Mouse (Mus musculus): Measurements from ENCODE around the gene Tusc2. TPM values are rescaled to one million over a fixed set of nuclear protein-coding genes. Genes with fewer than 3 reads are reported as not detected.
A peak's percentile ranks its signal among the peaks of the same experiment; 100 is the strongest.

Gene Tusc2
- polyA plus RNA-seq, 1 experiment from 2014 or later = 93.0 TPM

DNA sequence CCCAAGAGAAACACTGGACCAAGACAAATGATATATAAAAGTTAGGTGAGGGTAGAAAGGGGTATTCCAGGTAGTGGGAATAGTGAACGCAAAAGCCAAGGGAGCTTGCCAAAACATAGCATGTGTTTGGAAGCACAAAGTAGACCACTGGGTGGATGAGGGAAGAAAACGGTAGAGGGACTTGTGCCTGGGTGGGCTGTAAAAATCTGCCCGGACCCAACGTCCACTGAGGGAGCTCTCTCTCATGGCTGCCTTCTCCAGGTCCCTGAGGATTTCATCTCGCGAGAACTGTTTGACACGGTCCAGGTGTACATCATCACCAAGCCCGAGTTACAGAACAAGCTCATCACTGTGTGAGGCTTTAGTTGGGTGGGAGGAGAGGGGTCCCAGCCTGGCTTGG lies 20.3 kb upstream of the Tusc2 start:
- peak overlapping the region; percentile 85 for H3K4me2 ChIP-seq (ENCODE audit: low read depth)
- peak overlapping the region; percentile 52 for H3K4me3 ChIP-seq (ENCODE audit: low read depth, low read length)
- no peaks in the 10 kb centered on the region for H3K27me3 ChIP-seq (ENCODE audit: control insufficient read depth, insufficient read depth, low read length)
- H3K9me3 ChIP-seq (ENCODE audit: control insufficient read depth, low read length) = no peaks in the 10 kb centered on the region
- 47% methylated on average over 8 of the region's 8 CpGs for WGBS
- H3K9ac ChIP-seq (ENCODE audit: low read length) = peak overlapping the region; percentile 65
- H3K4me1 ChIP-seq (ENCODE audit: control insufficient read depth, insufficient read depth, low read length) = peaks cover 22% of the 10 kb centered on the region
- ATAC-seq (ENCODE audit: insufficient read depth, low FRiP score, low TSS enrichment) = no peak
- peaks cover 15% of the 10 kb centered on the region for H3K36me3 ChIP-seq (ENCODE audit: control insufficient read depth, insufficient read depth, low read length)
- no peak overlapping the region for H3K27ac ChIP-seq (ENCODE audit: low read depth, low read length)
- no peak for DNase-seq (ENCODE audit: low spot score)

GRCm38 (mm10) chr9:107543299-107543698 lies 19.8 kb upstream of the Tusc2 start:
- no peak overlapping the region for H3K4me2 ChIP-seq (ENCODE audit: low read depth)
- no peak for DNase-seq (ENCODE audit: low spot score)
- no peaks in the 10 kb centered on the region for H3K9me3 ChIP-seq (ENCODE audit: control insufficient read depth, low read length)
- no peaks in the 10 kb centered on the region for H3K27me3 ChIP-seq (ENCODE audit: control insufficient read depth, insufficient read depth, low read length)
- peaks cover 10% of the 10 kb centered on the region for H3K36me3 ChIP-seq (ENCODE audit: control insufficient read depth, insufficient read depth, low read length)
- no peak overlapping the region for H3K9ac ChIP-seq (ENCODE audit: low read length)
- H3K4me1 ChIP-seq (ENCODE audit: control insufficient read depth, insufficient read depth, low read length) = peaks cover 22% of the 10 kb centered on the region
- no peak for ATAC-seq (ENCODE audit: insufficient read depth, low FRiP score, low TSS enrichment)
- 84% methylated on average over 11 of the region's 11 CpGs for WGBS
- H3K27ac ChIP-seq (ENCODE audit: low read depth, low read length) = no peak overlapping the region
- no peak overlapping the region; the same call in 1 of the 2 replicates for H3K4me3 ChIP-seq (ENCODE audit: low read depth, low read length)

DNA sequence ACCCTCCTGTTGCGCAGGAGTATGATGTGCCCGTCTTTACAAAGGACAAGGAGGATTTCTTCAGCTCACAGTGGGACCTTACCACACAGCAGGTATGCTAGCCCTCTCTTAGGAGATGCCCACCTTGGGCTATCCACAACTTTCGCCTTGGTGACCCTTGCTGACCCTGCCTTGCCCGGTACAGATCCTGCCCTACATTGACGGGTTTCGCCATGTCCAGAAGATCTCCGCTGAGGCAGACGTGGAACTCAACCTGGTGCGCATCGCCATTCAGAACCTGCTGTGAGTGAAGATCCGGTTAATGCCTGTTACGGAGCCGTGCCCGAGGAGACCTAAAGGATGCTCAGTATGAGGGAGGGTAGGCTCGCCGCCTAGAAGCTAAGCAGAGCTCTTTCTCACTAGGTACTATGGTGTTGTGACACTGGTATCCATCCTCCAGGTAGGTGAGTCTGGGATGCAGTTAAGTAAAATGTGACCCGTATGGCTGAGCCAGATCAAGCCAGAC lies 18.8 kb upstream of the Tusc2 start:
- peaks cover 8% of the 10 kb centered on the region for H3K36me3 ChIP-seq (ENCODE audit: control insufficient read depth, insufficient read depth, low read length)
- no peaks in the 10 kb centered on the region for H3K27me3 ChIP-seq (ENCODE audit: control insufficient read depth, insufficient read depth, low read length)
- no peak for DNase-seq (ENCODE audit: low spot score)
- 95% methylated on average over 17 of the region's 17 CpGs for WGBS
- no peaks in the 10 kb centered on the region for H3K9me3 ChIP-seq (ENCODE audit: control insufficient read depth, low read length)
- ATAC-seq (ENCODE audit: insufficient read depth, low FRiP score, low TSS enrichment) = no peak
- no peak overlapping the region for H3K27ac ChIP-seq (ENCODE audit: low read depth, low read length)
- H3K9ac ChIP-seq (ENCODE audit: low read length) = no peak overlapping the region
- no peak overlapping the region for H3K4me2 ChIP-seq (ENCODE audit: low read depth)
- H3K4me3 ChIP-seq (ENCODE audit: low read depth, low read length) = no peak overlapping the region
- peaks cover 22% of the 10 kb centered on the region for H3K4me1 ChIP-seq (ENCODE audit: control insufficient read depth, insufficient read depth, low read length)

- no peak overlapping the region for H3K4me2 ChIP-seq (ENCODE audit: low read depth)
- WGBS = 92% methylated on average over 12 of the region's 12 CpGs
- no peak for DNase-seq (ENCODE audit: low spot score)
These were observed 18.3 kb upstream of the Tusc2 start for GRCm38 (mm10) chr9:107544729-107545128.

DNA sequence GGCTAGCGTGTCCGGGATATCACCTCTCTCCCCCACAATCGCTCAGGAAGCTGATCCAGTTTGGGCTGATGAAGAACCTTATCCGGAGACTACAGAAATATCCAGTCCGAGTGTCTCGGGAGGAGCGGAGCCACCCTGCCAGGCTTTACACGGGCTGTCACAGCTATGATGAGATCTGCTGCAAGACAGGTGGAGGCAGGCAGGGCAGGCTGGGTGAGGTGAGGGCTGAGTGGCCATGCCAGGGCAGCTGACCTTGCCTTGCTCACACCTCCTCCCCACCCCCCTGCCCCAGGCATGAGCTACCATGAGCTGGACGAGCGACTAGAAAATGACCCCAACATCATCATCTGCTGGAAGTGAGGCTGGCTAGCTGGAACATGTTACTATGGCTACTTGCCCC lies 17.9 kb upstream of the Tusc2 start:
- H3K4me3 ChIP-seq (ENCODE audit: low read depth, low read length) = no peak overlapping the region
- DNase-seq (ENCODE audit: low spot score) = no peak
- no peak overlapping the region for H3K4me2 ChIP-seq (ENCODE audit: low read depth)
- WGBS = 83% methylated on average over 10 of the region's 10 CpGs
- no peaks in the 10 kb centered on the region for H3K9me3 ChIP-seq (ENCODE audit: control insufficient read depth, low read length)
- no peak overlapping the region for H3K9ac ChIP-seq (ENCODE audit: low read length)
- no peak for ATAC-seq (ENCODE audit: insufficient read depth, low FRiP score, low TSS enrichment)
- H3K27ac ChIP-seq (ENCODE audit: low read depth, low read length) = no peak overlapping the region
- H3K36me3 ChIP-seq (ENCODE audit: control insufficient read depth, insufficient read depth, low read length) = peaks cover 2% of the 10 kb centered on the region; the same call in 1 of the 2 replicates
- H3K27me3 ChIP-seq (ENCODE audit: control insufficient read depth, insufficient read depth, low read length) = peaks cover 6% of the 10 kb centered on the region
- H3K4me1 ChIP-seq (ENCODE audit: control insufficient read depth, insufficient read depth, low read length) = peaks cover 22% of the 10 kb centered on the region

More at GRCm38 (mm10) chr9:107544729-107545128, 18.3 kb upstream of the Tusc2 start:
- peaks cover 1% of the 10 kb centered on the region; the same call in 1 of the 2 replicates for H3K27me3 ChIP-seq (ENCODE audit: control insufficient read depth, insufficient read depth, low read length)
- no peak overlapping the region for H3K4me3 ChIP-seq (ENCODE audit: low read depth, low read length)
- no peak overlapping the region for H3K27ac ChIP-seq (ENCODE audit: low read depth, low read length)
- H3K9me3 ChIP-seq (ENCODE audit: control insufficient read depth, low read length) = no peaks in the 10 kb centered on the region
- H3K36me3 ChIP-seq (ENCODE audit: control insufficient read depth, insufficient read depth, low read length) = peaks cover 3% of the 10 kb centered on the region
- ATAC-seq (ENCODE audit: insufficient read depth, low FRiP score, low TSS enrichment) = no peak
- no peak overlapping the region for H3K9ac ChIP-seq (ENCODE audit: low read length)
- peaks cover 22% of the 10 kb centered on the region for H3K4me1 ChIP-seq (ENCODE audit: control insufficient read depth, insufficient read depth, low read length)

- DNase-seq (ENCODE audit: low spot score) (peak; percentile 80), ATAC-seq (ENCODE audit: insufficient read depth, low FRiP score, low TSS enrichment) (no peak)
- Histone ChIP-seq H3K4me3 (ENCODE audit: low read depth, low read length) (no peak overlapping the region), H3K36me3 (ENCODE audit: control insufficient read depth, insufficient read depth, low read length) (peaks cover 2% of the 10 kb centered on the region; the same call in 1 of the 2 replicates), H3K4me2 (ENCODE audit: low read depth) (no peak overlapping the region), H3K27me3 (ENCODE audit: control insufficient read depth, insufficient read depth, low read length) (peaks cover 10% of the 10 kb centered on the region), H3K27ac (ENCODE audit: low read depth, low read length) (no peak overlapping the region), H3K9me3 (ENCODE audit: control insufficient read depth, low read length) (no peaks in the 10 kb centered on the region), H3K9ac (ENCODE audit: low read length) (no peak overlapping the region), H3K4me1 (ENCODE audit: control insufficient read depth, insufficient read depth, low read length) (peaks cover 22% of the 10 kb centered on the region)
- WGBS = 4% methylated on average over 3 of the region's 3 CpGs
These were observed 17.5 kb upstream of the Tusc2 start for GRCm38 (mm10) chr9:107545602-107546001.

GRCm38 (mm10) chr9:107547026-107547425 lies 16.0 kb upstream of the Tusc2 start, which contains the start of gene Zmynd10:
Gene Zmynd10, plus strand, starts transcription at chr9:107547298.
- Histone ChIP-seq H3K27me3 (ENCODE audit: control insufficient read depth, insufficient read depth, low read length) (peaks cover 24% of the 10 kb centered on the region), H3K4me1 (ENCODE audit: control insufficient read depth, insufficient read depth, low read length) (peaks cover 28% of the 10 kb centered on the region), H3K9ac (ENCODE audit: low read length) (no peak within 1 kb of the TSS), H3K4me3 (ENCODE audit: low read depth, low read length) (no peak within 1 kb of the TSS), H3K4me2 (ENCODE audit: low read depth) (peak within 1 kb of the TSS; percentile 29), H3K27ac (ENCODE audit: low read depth, low read length) (no peak within 1 kb of the TSS), H3K36me3 (ENCODE audit: control insufficient read depth, insufficient read depth, low read length) (peaks cover 2% of the 10 kb centered on the region; the same call in 1 of the 2 replicates), H3K9me3 (ENCODE audit: control insufficient read depth, low read length) (no peaks in the 10 kb centered on the region)
- 4% methylated on average over 20 of the region's 20 CpGs for WGBS
- DNase-seq (ENCODE audit: low spot score) (peak; percentile 88), ATAC-seq (ENCODE audit: insufficient read depth, low FRiP score, low TSS enrichment) (peak; percentile 52)

- Histone ChIP-seq H3K36me3 (ENCODE audit: control insufficient read depth, insufficient read depth, low read length) (peaks cover 2% of the 10 kb centered on the region; the same call in 1 of the 2 replicates), H3K4me2 (ENCODE audit: low read depth) (no peak overlapping the region), H3K4me3 (ENCODE audit: low read depth, low read length) (no peak overlapping the region), H3K27me3 (ENCODE audit: control insufficient read depth, insufficient read depth, low read length) (peaks cover 29% of the 10 kb centered on the region), H3K4me1 (ENCODE audit: control insufficient read depth, insufficient read depth, low read length) (peaks cover 21% of the 10 kb centered on the region), H3K9ac (ENCODE audit: low read length) (no peak overlapping the region), H3K9me3 (ENCODE audit: control insufficient read depth, low read length) (no peaks in the 10 kb centered on the region), H3K27ac (ENCODE audit: low read depth, low read length) (no peak overlapping the region)
- 88% methylated on average over 5 of the region's 5 CpGs for WGBS
- ATAC-seq (ENCODE audit: insufficient read depth, low FRiP score, low TSS enrichment) = no peak
- DNase-seq (ENCODE audit: low spot score) = no peak
These were observed 15.1 kb upstream of the Tusc2 start for GRCm38 (mm10) chr9:107547957-107548356.

GRCm38 (mm10) chr9:107548820-107549219 lies 14.2 kb upstream of the Tusc2 start:
- ATAC-seq (ENCODE audit: insufficient read depth, low FRiP score, low TSS enrichment) (no peak), DNase-seq (ENCODE audit: low spot score) (no peak)
- peaks cover 2% of the 10 kb centered on the region; the same call in 1 of the 2 replicates for H3K36me3 ChIP-seq (ENCODE audit: control insufficient read depth, insufficient read depth, low read length)
- H3K9ac ChIP-seq (ENCODE audit: low read length) = no peak overlapping the region
- H3K4me1 ChIP-seq (ENCODE audit: control insufficient read depth, insufficient read depth, low read length) = peaks cover 26% of the 10 kb centered on the region
- no peak overlapping the region for H3K27ac ChIP-seq (ENCODE audit: low read depth, low read length)
- peaks cover 30% of the 10 kb centered on the region for H3K27me3 ChIP-seq (ENCODE audit: control insufficient read depth, insufficient read depth, low read length)
- H3K4me2 ChIP-seq (ENCODE audit: low read depth) = no peak overlapping the region
- H3K4me3 ChIP-seq (ENCODE audit: low read depth, low read length) = no peak overlapping the region
- no peaks in the 10 kb centered on the region for H3K9me3 ChIP-seq (ENCODE audit: control insufficient read depth, low read length)
- 88% methylated on average over 10 of the region's 10 CpGs for WGBS

Data from neural tube, embryonic 11.5 days (tissue).